Mouse (Mus musculus) v-Abl transformed pro-B cells (cell line): Measurements from ENCODE around the gene Mrpl41.

Source experiments
- in situ Hi-C, 2 experiments: fragments of 400-800 bp; cut with MboI; formaldehyde crosslinking; loops; one replicate each; pipeline ENCODE4 v1.15.1; 2025; ENCODE audit not compliant: unreplicated experiment in 2 of 2

Gene Mrpl41

DNA sequence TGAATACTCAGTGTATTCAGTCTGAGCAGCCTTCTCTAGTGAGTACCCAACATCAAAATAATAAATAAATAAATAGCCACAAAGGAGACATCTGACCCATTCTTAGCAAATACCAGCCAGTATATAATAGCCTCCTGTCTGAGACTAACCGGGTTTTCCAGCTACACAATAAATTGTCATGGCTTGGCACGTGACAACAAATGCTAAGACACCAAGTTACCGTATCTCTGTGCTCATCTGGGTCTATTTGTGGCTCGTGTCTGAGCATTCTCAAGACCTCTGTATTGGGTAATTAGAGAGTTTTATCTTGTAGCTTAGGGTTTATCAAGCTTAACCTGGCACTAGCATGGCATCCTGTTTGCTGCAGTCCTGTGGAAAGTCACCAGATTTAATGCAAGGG, 32.8 kb downstream of the Mrpl41 start:
- in situ Hi-C loops: loop anchor here in 1 of 2 experiments (10.0 kb wide), 1 partner anchor 87 kb away; no protein-coding TSS in a partner anchor

DNA sequence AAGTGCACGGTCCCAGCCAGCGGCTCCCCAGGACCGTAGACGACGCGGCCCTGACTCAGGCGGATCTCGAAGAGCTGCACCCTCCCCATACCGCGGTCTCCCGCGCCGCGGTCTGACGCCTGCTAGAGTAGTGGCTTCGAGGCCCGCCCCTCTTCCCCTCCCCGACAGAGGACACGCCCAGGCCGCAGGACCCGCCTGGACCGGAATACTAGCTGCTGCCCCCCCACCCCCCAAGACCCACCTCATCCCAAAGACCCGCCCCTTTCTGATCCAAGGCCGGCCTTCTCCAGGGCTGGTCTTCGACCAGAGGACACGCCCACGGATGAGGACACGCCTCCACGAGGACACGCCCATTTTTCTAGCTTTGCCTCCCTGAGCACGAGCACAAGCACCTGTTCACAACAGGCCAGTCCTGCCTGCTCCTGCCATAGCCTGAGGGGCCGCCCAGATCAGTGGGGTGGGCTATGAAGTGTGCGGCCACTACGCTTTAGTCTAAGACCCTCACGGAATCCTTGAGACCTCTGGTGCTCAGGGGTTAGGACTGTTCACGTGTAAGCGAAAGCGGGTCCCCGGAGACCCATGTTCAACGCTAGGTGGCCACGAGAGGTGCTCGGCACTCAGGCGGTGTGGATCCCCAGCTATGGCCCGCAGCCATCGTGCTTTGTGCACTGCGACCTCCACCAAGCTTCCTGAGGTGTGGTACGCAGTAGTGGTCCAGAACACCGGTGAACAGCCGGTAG, 39.7 kb downstream of the Mrpl41 start, which contains the start of gene Arrdc1:
Arrdc1 (minus strand) TSS at position 196 of the 740 bp plus-strand sequence.
- in situ Hi-C loops: no loop called here

DNA sequence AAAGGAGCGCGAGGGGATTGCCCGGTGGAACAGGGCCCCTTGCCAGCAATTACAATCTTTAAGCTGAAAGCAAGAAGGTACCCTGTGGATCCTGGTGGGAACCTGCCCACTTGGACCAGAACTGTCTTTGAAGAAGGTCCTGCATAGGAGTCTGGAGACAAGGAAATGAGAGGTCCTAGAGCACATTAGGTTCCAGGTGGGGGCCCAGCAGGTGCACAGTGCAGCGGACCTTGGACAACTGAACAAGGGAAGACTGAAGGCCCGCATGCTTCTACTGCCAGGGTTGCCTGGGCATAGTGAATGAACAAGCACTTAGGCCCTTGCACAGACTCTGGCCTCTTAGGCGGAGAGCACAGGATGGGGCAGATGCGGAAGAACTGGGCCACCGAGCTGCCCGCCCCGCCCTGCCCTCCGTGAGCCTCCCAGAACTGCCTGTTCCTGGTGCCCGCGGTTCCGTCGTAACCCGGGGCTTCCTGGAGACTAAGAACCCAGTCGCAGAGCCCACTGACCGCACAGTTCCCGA, 40.4 kb downstream of the Mrpl41 start:
- in situ Hi-C loops: no loop called here

DNA sequence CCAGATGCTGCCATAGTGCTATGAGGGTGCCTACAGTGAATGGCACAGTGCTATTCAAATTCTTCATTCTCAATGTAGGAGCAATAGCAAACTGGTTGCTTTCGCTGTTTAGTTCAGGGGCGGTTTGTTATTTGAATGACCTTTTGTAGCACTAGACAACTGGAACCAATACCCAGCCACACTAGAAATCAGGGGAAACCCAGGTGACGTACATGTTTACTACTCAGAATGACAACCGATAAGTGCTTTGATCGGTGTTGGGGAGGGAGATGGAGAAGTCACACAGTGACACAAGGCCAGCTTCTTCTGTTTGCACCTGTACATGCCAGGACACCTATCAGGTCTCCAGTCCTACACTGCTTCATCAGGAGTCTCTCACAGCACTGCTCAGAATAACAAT, 45.3 kb downstream of the Mrpl41 start:
- in situ Hi-C loops: no loop called here

DNA sequence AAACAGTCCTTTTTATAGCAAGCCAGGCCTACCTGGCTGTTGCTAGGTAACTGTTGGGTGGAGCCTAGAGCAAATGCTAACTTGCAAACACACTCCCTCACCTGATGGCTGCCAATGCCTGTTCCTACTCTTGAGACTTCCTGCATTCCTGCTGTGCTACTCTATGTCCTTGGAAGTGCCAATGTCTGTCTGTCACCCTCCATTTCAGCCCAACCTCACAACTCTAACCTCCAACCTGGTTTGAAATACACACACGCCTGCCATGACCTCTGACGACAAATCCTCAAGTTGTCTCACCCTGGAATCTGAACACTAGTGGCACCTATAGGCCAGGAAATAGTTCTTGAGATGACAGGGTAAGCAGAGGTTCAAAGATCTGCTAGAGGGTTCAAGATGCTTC, 45.8 kb downstream of the Mrpl41 start:
- in situ Hi-C loops: no loop called here

DNA sequence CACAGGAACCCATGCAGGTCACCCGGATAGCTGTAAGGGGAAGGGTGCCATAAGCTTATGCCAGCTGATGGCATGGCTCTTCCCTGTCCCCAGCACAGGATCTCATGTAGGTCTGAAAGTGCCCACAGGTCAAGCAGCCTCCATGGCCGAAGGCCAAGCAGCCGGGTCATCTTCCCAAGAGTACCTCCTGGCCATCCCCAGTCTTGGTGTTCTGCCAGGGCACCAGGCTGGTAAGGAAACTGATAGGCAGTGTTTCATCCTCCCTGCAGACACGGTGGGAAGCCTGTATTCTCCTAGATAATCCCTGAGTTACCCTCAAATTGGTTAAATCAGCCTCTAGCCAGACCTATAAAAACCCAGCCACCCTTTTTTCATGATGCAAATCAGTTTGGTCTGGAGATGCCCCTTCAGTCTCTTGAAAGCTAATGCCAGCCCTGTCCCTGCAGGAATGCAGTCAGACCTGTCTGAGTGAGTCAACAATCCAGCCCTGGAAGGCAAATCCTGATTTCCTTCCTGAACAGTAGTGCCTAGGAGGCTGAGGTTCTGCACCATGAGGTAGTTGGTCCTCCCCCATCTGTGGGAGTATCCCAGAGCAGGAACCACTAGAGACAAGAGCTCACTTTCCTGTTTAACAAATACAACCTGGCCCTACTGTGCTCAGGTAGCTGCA, 47.0 kb downstream of the Mrpl41 start:
- in situ Hi-C loops: no loop called here

DNA sequence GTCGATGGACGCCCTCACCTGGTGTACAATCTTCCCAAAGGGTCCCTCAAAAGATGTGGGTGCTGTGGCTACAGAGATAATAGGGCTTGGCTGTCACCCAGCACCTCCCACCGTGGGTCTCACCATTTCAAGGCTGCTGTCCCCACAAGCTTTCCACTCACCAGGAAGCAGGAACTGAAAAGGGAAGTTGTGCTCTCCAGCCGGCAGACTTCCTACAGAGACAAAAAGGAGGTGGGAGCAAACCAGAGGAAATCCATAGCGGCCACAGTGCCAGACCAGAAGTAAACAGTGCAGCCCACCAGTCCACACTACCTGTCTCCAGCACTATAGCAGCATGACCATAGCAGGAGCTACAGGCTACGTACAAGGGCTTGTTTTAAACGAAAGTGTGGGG, 47.9 kb downstream of the Mrpl41 start:
- in situ Hi-C loops: no loop called here

DNA sequence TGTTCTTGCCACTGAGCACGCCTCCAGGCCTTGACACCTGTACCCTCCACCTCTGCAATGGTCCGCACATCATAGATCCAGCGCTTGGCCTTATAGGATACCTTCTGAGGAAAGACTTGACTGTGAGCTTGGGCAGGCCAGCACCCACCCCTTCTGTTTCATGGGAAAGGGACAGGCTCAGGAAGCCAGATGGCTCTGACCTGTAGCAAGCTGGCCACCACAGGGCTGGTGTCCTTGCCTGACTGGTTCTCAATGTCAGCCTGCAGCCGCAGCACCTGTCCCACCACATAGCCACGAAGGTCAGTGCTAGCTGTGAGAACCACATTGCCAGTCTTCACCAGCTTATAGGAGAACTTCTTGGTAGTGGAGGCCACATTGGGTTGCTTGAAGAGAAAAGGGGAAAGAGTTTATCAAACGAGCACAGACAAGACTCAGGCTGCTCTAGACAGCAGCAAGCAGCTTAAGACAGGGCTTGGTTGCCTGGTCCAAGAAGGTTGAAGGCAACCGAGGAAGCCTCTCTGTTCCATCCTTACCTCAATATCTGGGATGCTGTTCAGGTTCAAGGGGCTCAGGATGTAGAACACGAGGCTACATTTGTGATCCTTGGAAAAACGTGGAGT, 48.4 kb downstream of the Mrpl41 start:
- in situ Hi-C loops: no loop called here

DNA sequence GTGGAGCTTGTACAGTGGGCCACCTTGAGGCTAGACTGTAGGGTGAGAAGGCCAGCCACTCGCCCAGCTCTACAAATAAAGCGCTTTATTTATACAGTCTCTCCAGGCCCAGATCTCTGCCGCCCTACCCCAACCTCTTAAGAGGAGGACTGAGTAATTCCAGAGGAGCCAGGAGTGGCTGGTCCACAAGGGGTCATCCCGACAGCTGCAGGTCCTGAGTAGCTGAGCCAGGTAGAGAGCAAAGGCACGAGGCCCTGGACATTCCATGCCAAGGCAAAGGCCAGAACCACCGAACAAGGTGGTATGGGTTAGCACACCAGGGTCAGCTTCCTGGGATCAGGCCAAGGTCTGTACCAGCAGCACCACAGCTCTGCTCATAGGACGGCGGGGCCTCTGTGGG, 49.6 kb downstream of the Mrpl41 start:
- in situ Hi-C loops: no loop called here
